ENCODE assay signal across 23 mouse cellular contexts in the genomic region with DNA sequence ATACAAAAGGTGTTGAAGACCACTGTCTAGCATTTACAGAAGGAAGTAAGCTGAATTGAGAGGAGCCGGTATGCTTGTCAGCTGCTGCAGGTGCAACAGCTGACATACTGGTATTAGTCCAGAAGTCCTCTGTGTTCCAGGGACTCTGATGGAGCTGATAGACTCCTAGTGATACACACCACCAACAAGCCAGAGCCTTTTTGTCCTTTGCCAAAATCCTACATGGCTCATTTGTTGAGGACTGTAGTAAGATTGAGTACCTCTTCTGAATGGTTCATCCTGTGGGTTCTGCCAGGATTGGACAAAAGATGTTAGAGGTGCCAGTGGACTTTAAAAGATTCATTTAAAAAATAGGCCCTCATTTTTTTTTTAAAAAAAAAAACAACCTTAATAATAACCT.
"Had no signal": no experiment of that assay in that cellular context is flagged by ENCODE, and none has a peak within 500 bp of the region (broad histone marks: within the 10 kb centered on the region; RNA-seq: fewer than 3 reads in every experiment).

No protein-coding gene starts in this region.

- H3K27ac ChIP-seq: limb, embryonic 10.5 days; limb, embryonic 13.5 days; liver, embryonic 12.5 days; liver, embryonic 15.5 days; lung, embryonic 15.5 days; midbrain, embryonic 10.5 days; midbrain, embryonic 13.5 days; neural tube, embryonic 15.5 days; stomach, embryonic 15.5 days had no signal

- ATAC-seq: liver, embryonic 12.5 days; midbrain, embryonic 13.5 days; midbrain, embryonic 16.5 days had no signal

- H3K4me2 ChIP-seq: limb, embryonic 13.5 days; liver, embryonic 12.5 days; liver, embryonic 15.5 days; lung, embryonic 15.5 days; midbrain, embryonic 13.5 days; neural tube, embryonic 15.5 days; stomach, embryonic 15.5 days had no signal

- H3K36me3 ChIP-seq: limb, embryonic 10.5 days; limb, embryonic 13.5 days; liver, embryonic 12.5 days; liver, embryonic 15.5 days; lung, embryonic 15.5 days; midbrain, embryonic 10.5 days; midbrain, embryonic 13.5 days; neural tube, embryonic 15.5 days; stomach, embryonic 15.5 days had no signal

- H3K9ac ChIP-seq: limb, embryonic 13.5 days; liver, embryonic 12.5 days; liver, embryonic 15.5 days; lung, embryonic 15.5 days; midbrain, embryonic 13.5 days; neural tube, embryonic 15.5 days; stomach, embryonic 15.5 days had no signal

- H3K4me3 ChIP-seq: limb, embryonic 10.5 days; limb, embryonic 13.5 days; liver, embryonic 12.5 days; liver, embryonic 15.5 days; lung, embryonic 15.5 days; megakaryocyte, embryonic 14.5 days; midbrain, embryonic 10.5 days; midbrain, embryonic 13.5 days; myocyte; neural tube, embryonic 15.5 days; stomach, embryonic 15.5 days had no signal

- H3K4me1 ChIP-seq: limb, embryonic 10.5 days; limb, embryonic 13.5 days; liver, embryonic 12.5 days; liver, embryonic 15.5 days; lung, embryonic 15.5 days; megakaryocyte, embryonic 14.5 days; midbrain, embryonic 10.5 days; midbrain, embryonic 13.5 days; neural tube, embryonic 15.5 days; stomach, embryonic 15.5 days had no signal

- H3K9me3 ChIP-seq: limb, embryonic 10.5 days; limb, embryonic 13.5 days; liver, embryonic 12.5 days; liver, embryonic 15.5 days; lung, embryonic 15.5 days; megakaryocyte, embryonic 14.5 days; midbrain, embryonic 10.5 days; midbrain, embryonic 13.5 days; neural tube, embryonic 15.5 days; stomach, embryonic 15.5 days had no signal

- DNase-seq: kidney, adult 9 months; kidney, postnatal 14 days; kidney, postnatal 4 days; liver; lung, adult 18-20 months; lung, postnatal 10 days; lung, postnatal 36 days; right cerebral cortex, adult 18-20 months; right cerebral cortex, postnatal 14 days; right cerebral cortex, postnatal 4 days; thymus, postnatal 25 days had no signal

- H3K27me3 ChIP-seq: limb, embryonic 13.5 days; liver, embryonic 12.5 days; liver, embryonic 15.5 days; lung, embryonic 15.5 days; midbrain, embryonic 13.5 days; neural tube, embryonic 15.5 days; stomach, embryonic 15.5 days had no signal
